In genomic region chr8:97052436-97052835, GRCm38 (mm10) we compare ENCODE assay signal across 16 mouse cellular contexts.
"Had no signal": no experiment of that assay in that cellular context is flagged by ENCODE, and none has a peak within 500 bp of the region (broad histone marks: within the 10 kb centered on the region; RNA-seq: fewer than 3 reads in every experiment).

No protein-coding gene starts in this region.

- ATAC-seq: midbrain, embryonic 15.5 days had no signal

- H3K9me3 ChIP-seq: lung, embryonic 15.5 days; midbrain, embryonic 15.5 days; neural tube, embryonic 13.5 days had no signal

- H3K9ac ChIP-seq: limb, embryonic 12.5 days; lung, embryonic 15.5 days; midbrain, embryonic 15.5 days; neural tube, embryonic 13.5 days had no signal

- H3K4me1 ChIP-seq: lung, embryonic 15.5 days; megakaryocyte, embryonic 14.5 days; midbrain, embryonic 15.5 days had no signal

- H3K27me3 ChIP-seq: limb, embryonic 12.5 days; lung, embryonic 15.5 days; megakaryocyte, embryonic 14.5 days; midbrain, embryonic 15.5 days; neural tube, embryonic 13.5 days had no signal

- DNase-seq: kidney, postnatal 10 days; kidney, postnatal 4 days; lung, postnatal 14 days; retina, postnatal 1 day; right cerebral cortex, postnatal 4 days; spleen, adult 18-20 months; thymus, adult 18-20 months; thymus, postnatal 14 days had no signal

- H3K4me3 ChIP-seq: layer of hippocampus, adult 2 months; limb, embryonic 12.5 days; lung, embryonic 15.5 days; megakaryocyte, embryonic 14.5 days; midbrain, embryonic 15.5 days; neural tube, embryonic 13.5 days had no signal

- H3K4me2 ChIP-seq: limb, embryonic 12.5 days; lung, embryonic 15.5 days; midbrain, embryonic 11.5 days; midbrain, embryonic 15.5 days; neural tube, embryonic 13.5 days had no signal

- H3K36me3 ChIP-seq: limb, embryonic 12.5 days; lung, embryonic 15.5 days; midbrain, embryonic 15.5 days; neural tube, embryonic 13.5 days had no signal

- H3K27ac ChIP-seq: layer of hippocampus, adult 2 months; limb, embryonic 12.5 days; lung, embryonic 15.5 days; macrophage; midbrain, embryonic 15.5 days; neural tube, embryonic 13.5 days had no signal
